Comparison of ENCODE assay signal across 8 mouse cellular contexts in genomic region chr3:97932131-97932530, GRCm38 (mm10). TPM values are rescaled to one million over a fixed set of nuclear protein-coding genes. Genes with fewer than 3 reads are reported as not detected.
DNase-seq lines count a peak whose midpoint lies in the region; ATAC-seq and TF ChIP-seq lines count a peak whose summit lies in the region.

No protein-coding gene starts in this region.

- peaks cover 3% of the 10 kb centered on the region; the same call in 1 of the 2 replicates for H3K9me3 ChIP-seq in heart, embryonic 13.5 days
- H3K9me3 ChIP-seq in liver, embryonic 14.5 days (ENCODE audit: control insufficient read depth, low read length) = no peaks in the 10 kb centered on the region
- no peaks in the 10 kb centered on the region for H3K9me3 ChIP-seq in neural tube, embryonic 13.5 days

- peaks cover 50% of the 10 kb centered on the region for H3K4me1 ChIP-seq in heart, embryonic 13.5 days
- H3K4me1 ChIP-seq in liver, embryonic 14.5 days (replicated peaks; ENCODE audit: control insufficient read depth in 2 of 2, insufficient read depth in 2 of 2, low read length in 1 of 2) = peaks cover 0 to 48% of the 10 kb centered on the region in 2 experiments
- peaks cover 38% of the 10 kb centered on the region for H3K4me1 ChIP-seq in neural tube, embryonic 13.5 days (replicated peaks)

- WGBS in heart, embryonic 13.5 days = 17% methylated on average over 10 of the region's 10 CpGs
- WGBS in liver, embryonic 14.5 days (ENCODE audit: insufficient replicate concordance) = 6% methylated on average over 10 of the region's 10 CpGs
- 7% methylated on average over 10 of the region's 10 CpGs for WGBS in neural tube, embryonic 13.5 days

- H3K9ac ChIP-seq in heart, embryonic 13.5 days = peak overlapping the region; percentile 72
- H3K9ac ChIP-seq in liver, embryonic 14.5 days (replicated peaks) = no peak overlapping the region; the same call in 1 of the 2 replicates
- peak overlapping the region; percentile 49 for H3K9ac ChIP-seq in neural tube, embryonic 13.5 days

- H3K4me2 ChIP-seq in heart, embryonic 13.5 days = peak overlapping the region; percentile 62
- peak overlapping the region; percentile 63 for H3K4me2 ChIP-seq in liver, embryonic 14.5 days (ENCODE audit: low read depth)
- H3K4me2 ChIP-seq in neural tube, embryonic 13.5 days = peak overlapping the region; percentile 43

- no peaks in the 10 kb centered on the region for H3K36me3 ChIP-seq in heart, embryonic 13.5 days
- H3K36me3 ChIP-seq in liver, embryonic 14.5 days (replicated peaks; ENCODE audit: control insufficient read depth, insufficient read depth, low read depth) = no peaks in the 10 kb centered on the region
- no peaks in the 10 kb centered on the region for H3K36me3 ChIP-seq in neural tube, embryonic 13.5 days

- peaks cover 14% of the 10 kb centered on the region for H3K27me3 ChIP-seq in heart, embryonic 13.5 days (replicated peaks)
- H3K27me3 ChIP-seq in liver, embryonic 14.5 days (ENCODE audit: control insufficient read depth, insufficient read depth, low read length) = no peaks in the 10 kb centered on the region
- no peaks in the 10 kb centered on the region; the same call in 1 of the 2 replicates for H3K27me3 ChIP-seq in neural tube, embryonic 13.5 days

- no peak for TF ChIP-seq EP300 in liver, embryonic 14.5 days (IDR thresholded peaks at IDR 0.05; ENCODE audit: low read depth)

- H3K4me3 ChIP-seq in layer of hippocampus, adult 2 months = no peak overlapping the region
- H3K4me3 ChIP-seq in heart, embryonic 13.5 days = peak overlapping the region; percentile 38
- peak overlapping the region; percentile 33 to 38 for H3K4me3 ChIP-seq in liver, embryonic 14.5 days (ENCODE audit: insufficient read depth in 1 of 2, low read depth in 2 of 2, low read length in 2 of 2)
- peak overlapping the region; percentile 6 for H3K4me3 ChIP-seq in neural tube, embryonic 13.5 days

- H3K27ac ChIP-seq in layer of hippocampus, adult 2 months = peak overlapping the region; percentile 40; the same call in 1 of the 2 replicates
- H3K27ac ChIP-seq in heart, embryonic 13.5 days (replicated peaks) = no peak overlapping the region
- H3K27ac ChIP-seq in liver, embryonic 14.5 days = no peak overlapping the region
- no peak overlapping the region for H3K27ac ChIP-seq in neural tube, embryonic 13.5 days (replicated peaks)

- TF ChIP-seq CTCF in layer of hippocampus, adult 2 months (conservative IDR thresholded peaks at IDR 0.05) = no peak
- TF ChIP-seq CTCF in liver, embryonic 14.5 days (IDR thresholded peaks at IDR 0.05; ENCODE audit: low read depth) = no peak

- DNase-seq in layer of hippocampus, adult 2 months (ENCODE audit: low spot score in 2 of 2) = no peak
- DNase-seq in layer of hippocampus, adult 8-10 months (ENCODE audit: low spot score in 2 of 2) = no peak
- no peak for DNase-seq in liver, embryonic 14.5 days (ENCODE audit: low read depth in 3 of 3, low spot score in 3 of 3)
- no peak for DNase-seq in left cerebral cortex, adult 11 months (ENCODE audit: low spot score)
- DNase-seq in layer of hippocampus, postnatal 25 days (ENCODE audit: extremely low spot score in 1 of 2, low spot score in 1 of 2) = no peak
- DNase-seq in urinary bladder, postnatal 14 days (ENCODE audit: low spot score) = no peak

- no peak for ATAC-seq in heart, embryonic 13.5 days (ENCODE audit: extremely low read depth, insufficient number of reproducible peaks, low FRiP score, low TSS enrichment)
- ATAC-seq in liver, embryonic 14.5 days (ENCODE audit: insufficient read depth) = no peak
- 0 out of 2 replicates have a peak, but pooled peaks have one; percentile 9 for ATAC-seq in neural tube, embryonic 13.5 days (ENCODE audit: low read depth)

RNA-seq across cellular contexts. Expression of gene Sec22b, which starts 31.1 kb away (rescaled TPM):
- 10 to 100 TPM; 78.3 to 81.7 TPM for total RNA-seq in layer of hippocampus, adult 2 months (2021)
- 10 to 100 TPM; 70.3 to 82.5 (median 74.4) TPM for total RNA-seq in layer of hippocampus, adult 8-10 months (2022)
- 115 and 128 TPM in 2 replicates for polyA plus RNA-seq in heart, embryonic 13.5 days (2015; fragmentation: Nextera tagmentation; extraction: Ambion mirVana)
- 16.9 and 22.6 TPM in 2 replicates for polyA plus RNA-seq in liver, embryonic 14.5 days (2012; rRNA removed)
- polyA plus RNA-seq in liver, embryonic 14.5 days (2014; fragmentation: Nextera tagmentation; extraction: Ambion mirVana) = 57.7 and 63.5 TPM in 2 replicates
- polyA plus RNA-seq in neural tube, embryonic 13.5 days (2015; fragmentation: Nextera tagmentation; extraction: Ambion mirVana) = 106 and 111 TPM in 2 replicates
- total RNA-seq in layer of hippocampus, postnatal 25 days (2021) = 10 to 100 TPM; 67.9 to 81.1 TPM

RNA-seq across cellular contexts. Expression of gene Pde4dip, which starts 43.6 kb away (rescaled TPM):
- total RNA-seq in layer of hippocampus, adult 2 months (2021) = 100 to 1,000 TPM; 232 to 246 TPM
- 100 to 1,000 TPM; 195 to 235 (median 214) TPM for total RNA-seq in layer of hippocampus, adult 8-10 months (2022)
- polyA plus RNA-seq in heart, embryonic 13.5 days (2015; fragmentation: Nextera tagmentation; extraction: Ambion mirVana) = 68.2 and 74.9 TPM in 2 replicates
- 2.3 and 4.0 TPM in 2 replicates for polyA plus RNA-seq in liver, embryonic 14.5 days (2012; rRNA removed)
- polyA plus RNA-seq in liver, embryonic 14.5 days (2014; fragmentation: Nextera tagmentation; extraction: Ambion mirVana) = 5.8 and 6.7 TPM in 2 replicates
- 62.7 and 66.6 TPM in 2 replicates for polyA plus RNA-seq in neural tube, embryonic 13.5 days (2015; fragmentation: Nextera tagmentation; extraction: Ambion mirVana)
- total RNA-seq in layer of hippocampus, postnatal 25 days (2021) = 100 to 1,000 TPM; 219 to 249 TPM
